Mouse (Mus musculus) olfactory bulb, adult 2 months (tissue): ENCODE measurements around the gene Pbld2.

Experiments
- CTCF ChIP-seq: fragments of 200-500 bp; IDR thresholded peaks from 2 replicates; pipeline ENCODE4 v1.5.1; 2012; ENCODE audit warnings: low read depth, mild to moderate bottlenecking, low read length, moderate library complexity; ENCODE audit not compliant: insufficient read depth
- POLR2A ChIP-seq: fragments of 200-500 bp; IDR thresholded peaks from 2 replicates; pipeline ENCODE4 v1.6.1; 2012; ENCODE audit warnings: mild to moderate bottlenecking, low read depth, low read length, moderate library complexity; ENCODE audit not compliant: insufficient read depth

GRCm38 (mm10) chr10:63019304-63019703, 4.8 kb upstream of the Pbld2 start:
- TF ChIP-seq CTCF (no peak), POLR2A (no peak)
